Mouse (Mus musculus): Measurements from ENCODE around the gene Ptpdc1. TPM values are rescaled to one million over a fixed set of nuclear protein-coding genes. Genes with fewer than 3 reads are reported as not detected.
A peak's percentile ranks its signal among the peaks of the same experiment; 100 is the strongest.

Gene Ptpdc1
- polyA plus RNA-seq (2012; rRNA removed), result 4.2 and 7.2 TPM in 2 replicates

DNA sequence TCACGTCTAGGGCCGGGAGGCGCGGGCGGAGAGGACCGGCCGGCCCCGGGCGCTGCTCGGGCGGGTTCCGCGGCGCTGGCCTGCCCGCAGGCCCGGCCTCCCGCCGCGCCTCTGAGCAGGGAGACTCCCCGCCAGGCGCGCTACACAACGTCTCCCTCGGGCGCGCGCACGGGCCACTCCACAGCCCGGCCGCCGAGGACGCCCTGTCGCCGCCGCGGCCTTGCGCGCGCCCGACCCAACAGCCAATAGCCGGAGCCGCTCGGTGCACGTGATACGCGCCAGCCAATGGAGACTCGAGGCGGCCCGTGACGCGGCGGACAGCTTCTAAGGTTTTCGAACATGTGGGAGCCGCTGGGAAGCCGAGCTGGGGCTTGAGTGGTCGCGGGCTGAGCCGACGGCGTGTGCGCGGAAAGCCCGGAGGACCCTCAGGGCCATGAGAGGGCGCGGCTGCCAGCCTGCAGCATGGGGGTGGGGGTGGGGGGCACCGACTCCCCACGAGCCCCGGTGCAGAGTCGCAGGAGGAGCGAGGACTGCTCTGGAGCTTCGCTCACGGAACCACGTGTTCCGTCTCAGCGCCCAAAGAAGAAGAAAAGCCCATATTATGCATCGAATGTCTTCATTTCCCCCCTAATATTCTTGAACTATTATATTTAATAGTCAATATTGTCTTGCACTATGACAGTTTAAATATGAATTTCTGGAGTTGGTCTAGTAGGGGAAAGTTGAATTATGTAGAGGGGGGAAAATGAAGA, at the start of gene Ptpdc1:
Gene Ptpdc1, minus strand, starts transcription at position 232 of the 752 bp plus-strand sequence.
- peak; percentile 30 for DNase-seq (ENCODE audit: low read depth)

DNA sequence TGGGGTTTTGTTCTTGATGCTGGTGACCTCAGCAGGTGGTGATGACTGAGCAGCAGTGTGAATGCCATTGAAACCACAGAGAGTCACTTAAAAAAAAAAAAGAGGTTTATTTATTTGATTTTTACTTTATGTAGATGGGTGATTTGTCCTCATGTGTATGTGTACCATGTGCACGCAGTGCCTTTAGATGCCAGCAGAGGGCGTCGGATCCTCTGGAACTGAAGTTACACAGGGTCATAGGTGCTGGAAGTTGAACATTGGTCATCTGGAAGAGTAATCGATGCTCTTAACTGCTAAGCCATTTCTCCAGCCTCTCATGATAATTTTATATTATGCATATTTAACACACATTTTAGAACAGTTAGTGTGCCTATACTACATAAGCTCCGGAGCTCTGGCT, 49.1 kb upstream of the Ptpdc1 start:
- DNase-seq (ENCODE audit: low read depth), result no peak

DNA sequence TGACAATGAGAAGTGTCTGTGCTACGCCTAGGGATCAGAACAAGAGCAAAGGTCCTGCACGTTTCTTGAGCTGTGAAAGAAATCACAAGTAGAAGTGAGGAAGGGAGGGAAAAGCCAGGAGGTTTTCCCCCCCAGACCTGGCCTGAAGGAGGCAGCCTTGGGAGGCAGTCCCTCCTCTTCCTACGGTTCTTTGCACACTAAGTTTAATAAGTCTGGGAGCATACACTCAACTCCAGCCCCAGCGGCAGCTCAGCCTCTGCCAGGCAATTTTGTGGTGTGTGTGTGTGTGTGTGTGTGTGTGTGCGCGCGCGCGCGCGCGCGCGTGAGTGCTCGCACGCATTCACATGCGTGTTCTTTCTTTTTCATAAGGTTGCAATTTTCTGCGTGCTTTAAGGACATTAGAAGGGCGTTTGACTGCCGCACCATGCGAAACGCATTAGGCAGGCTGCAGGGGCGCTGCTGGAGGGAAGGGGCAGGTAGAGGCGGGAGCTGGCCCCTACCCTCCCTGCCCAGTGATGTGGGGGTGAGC, 46.9 kb upstream of the Ptpdc1 start:
- no peak for DNase-seq (ENCODE audit: low read depth)

DNA sequence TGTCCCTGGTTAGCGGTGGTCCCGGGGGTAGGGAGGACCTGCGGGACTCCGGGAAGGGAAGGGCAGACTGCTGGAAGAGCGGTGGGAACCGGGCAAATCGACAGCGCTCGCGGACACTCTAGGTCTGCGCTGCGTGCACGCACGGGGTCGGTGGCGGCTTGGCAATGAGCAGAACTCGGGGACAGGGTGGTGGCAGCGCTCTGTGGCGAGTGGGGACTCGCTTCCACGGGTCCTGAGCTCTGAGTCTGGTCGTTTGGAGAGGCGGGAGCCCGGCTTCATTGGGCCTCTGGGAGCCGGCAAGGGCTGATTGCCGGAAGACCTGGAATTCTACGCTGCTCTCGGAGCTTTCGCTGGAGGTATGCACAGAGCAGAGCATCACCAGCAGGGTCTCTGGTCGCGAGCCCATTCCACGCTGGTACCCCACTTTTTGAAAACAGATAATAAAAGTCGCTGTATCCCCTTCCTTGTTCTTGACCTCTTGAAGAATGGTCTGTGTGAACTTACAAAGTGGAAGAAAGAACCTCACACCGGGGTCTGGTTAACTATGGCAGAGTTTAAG, 43.6 kb upstream of the Ptpdc1 start:
- DNase-seq (ENCODE audit: low read depth), result no peak

DNA sequence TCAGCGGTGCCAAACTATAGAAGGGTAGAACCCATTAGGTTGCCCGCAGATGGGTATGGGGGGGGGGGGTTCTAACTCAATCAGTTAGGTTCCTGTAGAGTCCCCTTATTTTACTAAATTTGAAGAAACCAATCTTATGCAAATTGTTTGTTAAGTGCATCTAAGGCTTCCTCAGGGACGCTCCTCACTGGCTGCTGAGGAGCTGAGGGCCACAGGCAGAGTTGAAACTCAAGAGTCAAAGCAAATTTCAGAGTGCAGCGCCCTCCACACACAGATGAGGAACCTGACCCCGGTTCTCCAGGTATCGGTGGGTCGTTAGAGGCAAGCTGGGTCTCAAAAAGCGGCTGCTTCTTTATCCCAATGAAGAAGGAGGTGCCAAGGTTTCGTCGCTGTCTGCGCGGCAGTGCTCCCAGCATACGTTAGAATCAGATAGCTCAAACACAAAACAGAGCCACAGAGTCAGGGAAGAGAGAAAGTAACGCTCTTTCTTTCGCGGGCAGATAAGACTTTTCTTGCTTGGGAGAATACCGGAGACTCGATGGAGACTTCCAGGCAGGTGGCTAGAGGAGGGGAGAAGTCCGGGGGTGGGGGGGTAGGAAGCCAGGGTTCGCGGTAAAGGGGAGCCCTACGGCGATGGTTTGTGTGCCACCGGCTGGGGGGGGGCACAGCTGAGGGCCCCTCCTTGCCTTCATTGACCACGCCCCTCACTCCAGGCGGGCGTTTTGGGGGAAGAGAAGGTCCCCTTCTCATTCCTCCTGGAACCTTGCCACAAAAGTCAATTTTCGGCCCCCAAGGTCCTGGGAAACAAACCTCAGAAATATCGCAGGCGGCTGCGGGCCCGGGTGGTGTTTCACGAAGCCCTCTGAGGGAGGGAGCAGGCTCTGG, 42.9 kb upstream of the Ptpdc1 start:
- DNase-seq (ENCODE audit: low read depth), result no peak

DNA sequence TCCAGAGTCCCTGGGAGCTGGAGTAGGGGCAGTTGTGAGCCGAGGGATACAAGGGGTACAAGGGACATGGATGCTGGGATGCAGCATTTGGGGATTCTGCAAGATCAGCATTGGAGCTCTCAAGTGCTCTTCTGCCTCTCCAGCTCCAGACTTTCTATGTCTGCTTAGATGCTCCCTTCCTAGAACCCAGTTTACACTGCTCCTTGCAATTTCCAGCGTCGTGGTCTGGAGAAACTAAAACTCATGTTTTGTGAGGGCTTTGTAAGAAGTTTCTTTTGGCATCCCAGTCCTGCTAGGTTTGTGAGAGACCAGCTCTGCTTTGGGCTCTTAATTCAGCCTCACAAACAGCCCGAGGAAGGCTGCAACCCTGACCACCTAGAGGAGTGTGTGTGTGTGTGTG, 42.0 kb upstream of the Ptpdc1 start:
- no peak for DNase-seq (ENCODE audit: low read depth)

DNA sequence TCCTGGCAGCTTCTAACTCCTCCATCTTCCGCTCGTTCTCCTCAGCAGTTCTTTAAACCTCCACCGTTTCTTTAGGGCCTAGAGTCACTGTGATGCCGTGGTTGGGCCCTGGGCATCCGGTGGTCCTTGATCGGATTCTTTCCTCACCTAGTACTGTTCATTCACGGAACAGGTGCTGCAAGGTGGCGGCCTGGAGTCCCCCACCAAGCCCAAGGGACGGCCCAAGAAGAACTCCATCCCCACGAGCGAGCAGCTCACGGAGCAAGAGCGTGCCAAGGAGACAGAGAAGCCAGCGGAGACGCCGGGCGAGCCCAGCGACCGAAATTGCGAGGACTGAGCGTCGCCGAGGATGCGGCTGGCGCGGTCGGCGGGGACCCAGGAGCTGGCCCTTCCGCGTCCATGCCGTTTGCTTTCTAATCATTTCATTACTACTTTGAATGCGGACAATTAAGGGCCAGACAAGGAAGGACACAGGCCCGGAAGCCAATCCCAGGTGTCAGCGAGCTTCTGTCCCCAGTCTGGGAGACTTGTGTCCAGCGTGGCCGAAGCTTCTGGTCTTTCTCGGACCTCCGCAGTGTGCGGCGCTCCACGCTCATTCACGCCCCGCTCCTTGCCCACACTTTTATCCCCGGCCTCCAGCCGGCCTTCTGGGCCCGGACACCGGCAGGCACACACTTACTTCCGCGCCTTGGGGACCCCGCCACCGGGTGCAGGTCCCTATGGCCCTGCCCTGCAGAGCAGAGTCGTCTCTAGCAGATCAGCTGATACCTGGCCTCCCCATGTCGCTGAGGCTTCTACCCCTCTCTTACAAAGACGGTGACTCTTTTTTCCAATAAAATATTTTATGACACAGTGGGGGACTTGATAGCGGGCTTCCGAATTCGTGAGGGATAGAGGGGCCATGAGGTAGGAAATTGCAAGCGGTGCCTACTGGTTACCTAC, 40.5 kb upstream of the Ptpdc1 start:
- DNase-seq (ENCODE audit: low read depth), result no peak

DNA sequence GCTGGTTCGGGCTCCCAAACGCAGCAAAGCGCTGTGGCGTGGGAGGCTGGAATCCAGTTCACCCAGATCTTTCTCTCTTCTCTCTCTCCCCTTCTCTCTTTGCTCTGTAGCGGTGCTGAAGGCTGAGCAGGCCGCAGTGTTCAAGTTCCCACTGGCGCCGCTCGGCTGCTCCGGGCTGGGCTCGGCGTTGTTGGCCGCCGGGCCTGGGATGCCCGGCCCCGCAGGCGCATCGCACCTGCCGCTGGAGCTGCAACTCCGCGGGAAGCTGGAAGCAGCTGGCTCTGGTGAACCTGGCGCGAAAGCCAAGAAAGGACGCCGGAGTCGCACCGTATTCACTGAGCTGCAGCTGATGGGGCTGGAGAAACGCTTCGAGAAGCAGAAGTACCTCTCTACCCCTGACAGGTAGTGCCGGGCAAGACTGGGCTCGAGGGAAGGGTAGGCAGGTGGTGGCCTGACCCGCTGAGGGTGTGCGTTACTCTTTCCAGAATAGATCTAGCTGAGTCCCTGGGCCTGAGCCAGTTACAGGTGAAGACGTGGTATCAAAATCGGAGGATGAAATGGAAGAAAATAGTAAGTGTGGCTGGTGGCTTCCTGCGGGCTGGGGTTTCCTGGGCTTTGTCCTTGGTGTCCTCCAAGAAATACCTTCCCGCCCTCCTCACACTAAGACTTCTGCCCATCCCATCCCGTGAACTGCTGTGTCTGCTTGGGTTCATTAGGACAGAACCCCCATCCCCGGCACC, 39.6 kb upstream of the Ptpdc1 start:
- no peak for DNase-seq (ENCODE audit: low read depth)

DNA sequence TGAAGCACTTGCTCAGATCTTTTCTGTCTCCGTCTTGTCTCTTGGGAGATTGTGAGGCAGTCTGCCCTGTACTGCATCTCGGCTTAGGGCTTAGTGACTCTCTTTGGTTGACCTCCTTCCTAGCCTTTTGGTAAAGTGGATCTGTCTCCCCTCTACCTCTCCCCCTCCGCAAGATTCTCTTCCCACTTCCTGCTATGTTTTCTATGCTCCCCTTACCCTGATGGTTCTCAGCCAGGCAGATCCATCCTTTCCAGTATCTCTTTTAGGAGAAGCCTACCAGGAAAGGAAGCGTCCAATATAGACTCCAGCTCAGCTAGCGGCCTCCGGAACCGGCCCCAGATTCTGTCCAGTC, 38.5 kb upstream of the Ptpdc1 start:
- no peak for DNase-seq (ENCODE audit: low read depth)

DNA sequence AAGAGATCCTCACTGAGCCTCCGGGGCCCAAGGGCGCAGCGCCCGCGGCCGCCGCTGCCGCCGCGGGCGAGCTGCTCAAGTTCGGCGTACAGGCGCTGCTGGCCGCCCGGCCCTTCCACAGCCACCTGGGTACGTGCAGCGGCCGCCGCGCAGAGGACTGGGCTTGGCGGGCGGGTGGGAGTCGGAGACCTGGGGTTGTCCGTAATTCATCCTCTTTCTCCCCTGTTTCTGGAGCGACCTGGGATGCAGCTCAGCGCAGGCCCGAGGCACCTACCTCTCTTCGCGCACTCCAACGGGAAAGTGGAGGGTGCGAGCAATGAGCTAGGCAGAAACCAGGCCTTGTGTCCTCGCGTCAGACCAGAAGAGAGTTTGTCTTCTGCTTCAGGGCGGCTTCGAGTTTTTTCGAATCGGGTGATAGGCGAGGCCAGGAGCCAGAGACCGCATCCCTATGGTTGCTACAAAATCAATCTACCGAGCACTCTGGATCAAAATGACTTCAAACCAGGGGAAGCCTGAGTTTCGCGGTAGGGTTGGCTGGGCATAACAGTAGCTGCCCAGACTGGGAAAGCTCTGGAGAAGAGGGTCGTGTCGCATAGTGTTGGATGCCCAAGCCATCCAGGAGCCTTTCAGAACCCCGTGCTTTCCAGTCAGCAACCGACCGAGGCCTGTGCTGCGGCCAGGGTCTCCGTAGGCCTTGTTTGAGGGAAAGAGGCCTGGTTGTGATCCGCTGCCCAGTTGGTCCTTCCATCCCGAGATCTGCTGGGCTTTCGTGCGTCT, 37.9 kb upstream of the Ptpdc1 start:
- no peak for DNase-seq (ENCODE audit: low read depth)

DNA sequence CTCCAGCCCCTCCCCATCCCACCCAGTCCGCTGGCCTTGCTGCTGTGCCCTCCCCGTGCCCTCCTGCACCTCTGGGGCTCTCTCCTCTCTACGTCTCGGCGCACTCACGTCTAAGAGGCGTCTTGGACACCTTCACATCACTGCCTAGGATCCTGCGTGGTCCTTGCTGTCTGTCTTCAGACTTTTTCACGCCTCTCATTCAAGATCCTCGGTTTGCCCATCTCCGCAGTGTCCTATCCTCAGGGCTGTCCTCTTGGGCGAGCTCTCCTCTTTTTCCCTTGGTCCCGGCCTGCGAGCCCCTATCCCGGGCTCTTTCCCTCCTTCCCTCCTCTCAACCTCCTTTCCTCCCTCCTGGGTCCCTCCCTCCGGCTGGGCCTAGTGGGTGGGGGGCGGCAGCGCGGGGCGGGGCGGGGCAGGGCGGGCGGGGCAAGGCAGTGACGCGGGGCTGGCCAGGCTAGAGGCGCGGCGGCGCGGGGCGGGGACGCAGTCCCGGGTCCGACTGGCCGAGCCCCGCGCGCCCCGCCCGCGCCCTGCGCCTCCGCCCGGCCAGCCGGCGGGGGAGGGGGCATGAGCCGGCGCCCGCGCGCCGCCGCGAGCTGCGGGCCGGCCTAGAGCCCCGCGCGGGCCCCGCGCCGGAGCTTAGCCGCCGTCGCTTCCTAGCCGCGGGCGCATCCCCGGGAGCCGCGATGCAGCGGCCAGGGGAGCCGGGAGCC, 37.1 kb upstream of the Ptpdc1 start, which contains the start of gene Barx1:
Gene Barx1, plus strand, starts transcription at position 568 of the 713 bp plus-strand sequence.
- no peak for DNase-seq (ENCODE audit: low read depth)

DNA sequence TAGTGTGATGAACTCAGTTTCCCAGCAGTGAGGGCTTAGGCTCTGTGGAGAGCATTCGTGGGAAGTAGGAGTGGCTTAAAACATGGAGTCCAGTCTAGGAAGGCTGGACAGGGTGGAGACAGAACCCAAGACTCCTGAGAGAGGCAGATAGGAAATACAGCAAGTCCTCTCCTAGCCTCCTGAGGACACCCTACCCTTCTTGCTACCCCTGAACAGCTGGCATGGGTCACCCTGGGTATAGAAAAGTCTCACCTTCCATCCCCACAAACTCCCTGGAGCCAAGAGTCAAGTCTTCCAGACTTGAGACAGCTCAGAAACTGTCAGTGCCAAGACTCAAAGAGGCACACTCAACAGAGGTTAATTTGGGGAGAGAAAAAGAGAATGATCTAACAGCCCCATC, 36.1 kb upstream of the Ptpdc1 start:
- no peak for DNase-seq (ENCODE audit: low read depth)

DNA sequence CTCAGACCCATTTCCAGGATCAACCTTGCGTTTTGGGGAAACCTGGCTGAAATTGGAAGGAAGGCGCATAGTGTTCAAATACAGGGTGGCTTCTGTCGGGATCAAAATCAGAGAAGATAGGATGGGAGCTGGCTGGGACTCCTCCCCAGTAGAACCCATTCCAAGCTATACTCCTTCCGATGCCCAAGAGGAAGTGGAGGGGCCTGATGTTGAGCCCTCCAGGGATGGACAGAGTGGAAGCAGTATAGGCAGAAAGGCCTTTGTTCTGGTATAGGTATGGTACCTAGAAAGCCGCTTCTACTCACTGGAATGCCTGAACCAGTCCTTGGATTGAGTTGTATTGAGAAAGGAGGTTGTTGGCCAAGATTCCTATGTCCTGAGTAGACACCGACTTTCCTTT, 35.3 kb upstream of the Ptpdc1 start:
- no peak for DNase-seq (ENCODE audit: low read depth)

DNA sequence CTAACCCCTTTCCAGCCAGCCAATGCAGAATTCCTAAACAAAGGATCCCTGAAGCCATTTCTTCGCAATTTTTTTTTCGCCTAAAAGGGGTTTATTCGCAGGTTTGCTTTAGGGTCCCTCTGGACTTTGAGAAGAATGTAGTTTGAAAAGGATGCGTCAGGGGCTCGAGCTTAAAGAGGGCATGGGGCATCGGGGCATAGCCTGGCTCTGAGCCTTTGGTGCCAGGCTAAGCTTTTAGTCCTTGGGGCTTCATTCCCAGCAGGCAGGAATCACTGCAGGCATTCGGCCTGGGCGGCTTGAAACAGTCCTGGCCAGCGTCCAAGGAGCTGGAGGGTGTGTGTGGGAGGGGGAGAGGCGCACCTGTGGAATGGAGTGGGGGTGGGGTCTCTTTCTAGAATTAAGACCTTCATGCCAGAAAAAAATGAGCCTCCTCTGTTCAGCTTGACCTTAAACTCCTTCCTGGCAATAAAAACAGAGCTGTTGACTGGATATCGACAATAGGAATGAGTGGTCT, 34.8 kb upstream of the Ptpdc1 start:
- no peak for DNase-seq (ENCODE audit: low read depth)

DNA sequence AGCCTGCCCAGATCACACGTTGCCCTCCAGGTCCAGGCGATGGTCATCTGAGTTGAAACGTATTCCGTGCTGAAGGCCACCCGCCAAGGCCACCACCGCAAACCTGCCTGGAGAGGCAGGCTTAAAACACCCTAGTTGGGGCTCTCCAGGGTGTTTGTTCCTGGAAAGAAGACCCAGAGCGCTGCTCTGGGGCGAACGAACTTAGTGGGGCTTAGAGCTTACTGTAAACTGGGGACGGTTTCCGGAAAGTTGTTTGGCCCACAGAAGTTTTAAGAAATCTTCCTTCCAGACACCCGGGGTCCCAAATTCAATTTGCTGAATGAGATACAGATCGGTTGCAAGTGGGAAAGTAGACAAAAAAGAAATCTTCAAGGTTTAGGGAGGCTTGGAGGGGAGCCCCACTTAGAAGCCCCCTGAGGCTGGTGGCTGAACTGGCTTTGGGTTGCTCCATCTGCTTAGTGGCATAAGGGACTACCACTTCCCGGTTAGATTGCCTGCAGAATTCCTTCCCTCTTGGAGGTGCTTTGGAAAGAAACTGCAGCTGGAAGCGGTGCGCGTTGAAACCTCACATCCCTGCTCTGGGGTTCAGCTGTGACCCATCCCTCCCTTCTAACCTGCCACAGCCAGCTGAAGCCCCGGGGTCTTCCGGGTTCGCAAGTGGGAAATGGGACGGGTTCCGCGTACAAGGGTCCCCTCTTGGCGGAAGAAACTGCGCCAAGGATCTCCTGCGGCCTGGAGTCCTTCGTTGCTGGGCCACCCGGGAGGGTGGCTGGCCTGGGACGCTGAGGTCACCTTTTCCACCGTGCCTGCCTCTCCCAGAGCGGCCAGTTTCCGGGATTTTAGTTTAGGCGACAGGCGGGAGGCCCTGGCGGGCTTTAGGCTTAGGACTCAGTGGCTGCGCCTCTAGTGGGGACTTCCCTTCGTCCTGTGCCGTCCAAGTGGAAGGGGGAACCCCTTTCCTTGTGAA, 34.1 kb upstream of the Ptpdc1 start:
- DNase-seq (ENCODE audit: low read depth), result no peak

DNA sequence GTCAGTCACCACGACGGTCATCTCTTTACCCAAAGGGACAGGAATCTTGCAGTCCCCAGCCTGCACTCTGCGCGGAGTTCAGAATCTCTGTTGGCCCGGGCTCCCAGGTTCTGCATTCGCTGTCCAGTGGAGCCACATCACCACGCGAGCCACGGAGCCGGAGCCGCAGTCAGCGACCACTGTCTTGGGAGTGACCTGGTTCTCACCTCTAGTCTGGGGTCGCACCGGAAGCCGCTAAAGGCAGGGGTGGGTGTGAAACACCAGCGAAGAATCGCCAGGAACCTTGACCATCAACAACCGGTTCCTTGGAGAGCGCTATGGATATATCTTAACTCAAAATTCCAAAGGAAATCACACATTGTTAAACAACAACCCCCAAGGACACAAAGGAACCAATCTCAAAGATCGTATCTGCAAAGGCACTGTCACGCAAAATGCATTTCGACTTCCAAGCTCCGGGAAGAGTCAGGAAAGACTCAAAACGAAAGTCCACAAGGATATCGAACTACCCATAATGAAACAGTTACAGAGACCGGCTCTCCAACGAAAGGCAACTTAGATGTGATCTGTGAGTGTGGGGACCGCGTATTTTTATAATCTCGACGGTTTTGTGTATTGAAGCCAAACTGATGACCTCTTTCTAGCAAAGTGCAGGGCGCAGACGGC, 33.3 kb upstream of the Ptpdc1 start:
- DNase-seq (ENCODE audit: low read depth), result no peak

DNA sequence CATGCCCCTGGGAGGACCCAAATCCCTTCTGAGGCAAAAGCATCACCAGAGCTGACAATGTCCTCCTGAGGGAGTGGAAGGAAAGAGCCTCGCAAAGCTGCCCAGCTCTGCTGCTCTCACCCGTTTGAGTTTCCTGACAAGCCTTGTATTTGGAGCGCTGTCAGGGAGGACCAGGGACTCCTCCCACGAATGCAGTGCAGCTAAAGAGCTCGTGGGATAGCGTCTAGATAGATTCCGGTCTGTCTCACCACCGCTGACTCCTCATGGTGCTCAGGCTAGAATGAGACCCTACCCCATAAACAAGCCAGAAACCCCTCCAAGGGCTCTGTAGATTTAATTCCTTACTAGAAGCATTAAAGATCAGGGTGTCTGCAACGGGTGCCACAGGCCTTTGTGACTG, 32.3 kb upstream of the Ptpdc1 start:
- no peak for DNase-seq (ENCODE audit: low read depth)

All from gonadal fat pad, adult 2 months (tissue).